Mouse (Mus musculus) megakaryocyte, embryonic 14.5 days (primary cell): ENCODE results near the gene Bsg.

Source experiments
- FLI1 ChIP-seq: IDR thresholded peaks from 2 replicates; pipeline ENCODE4 v1.6.1; 2012; ENCODE audit warnings: low read length, inconsistent platforms, mixed read lengths
- GATA1 ChIP-seq: IDR thresholded peaks from 3 replicates; pipeline ENCODE4 v1.6.1; 2012; ENCODE audit warnings: mixed read lengths, low read length, inconsistent platforms, borderline replicate concordance

GRCm38 (mm10) chr10:79670071-79670888 lies 34.0 kb upstream of the Bsg start:
- TF ChIP-seq GATA1 (no peak), FLI1 (no peak)
